In genomic region chr4:155580420-155580819, GRCm38 (mm10) we compare ENCODE assay signal across 7 mouse cellular contexts. TPM values are rescaled to one million over a fixed set of nuclear protein-coding genes. Genes with fewer than 3 reads are reported as not detected.
A peak's percentile ranks its signal among the peaks of the same experiment; 100 is the strongest.
DNase-seq lines count a peak whose midpoint lies in the region; ATAC-seq and TF ChIP-seq lines count a peak whose summit lies in the region.

No protein-coding gene starts in this region.

- H3K4me2 ChIP-seq in hindbrain, embryonic 11.5 days (replicated peaks; ENCODE audit: low read depth, low read length): no peak overlapping the region
- no peak overlapping the region for H3K4me2 ChIP-seq in hindbrain, embryonic 12.5 days (replicated peaks)

- WGBS in hindbrain, embryonic 11.5 days: 33% methylated on average over 1 of the region's 1 CpGs
- 38% methylated on average over 1 of the region's 1 CpGs for WGBS in hindbrain, embryonic 12.5 days

- 0 out of 2 replicates have a peak, but pooled peaks cover 3% of the 10 kb centered on the region for H3K36me3 ChIP-seq in hindbrain, embryonic 11.5 days (ENCODE audit: control insufficient read depth, insufficient read depth, low read length)
- H3K36me3 ChIP-seq in hindbrain, embryonic 12.5 days: peaks cover 61% of the 10 kb centered on the region
- H3K36me3 ChIP-seq in G1E (replicated peaks): peaks cover 92% of the 10 kb centered on the region

- TF ChIP-seq CTCF in G1E (IDR thresholded peaks at IDR 0.05; ENCODE audit: low read depth, low read length): peak; percentile 79

- DNase-seq in hindbrain, embryonic 11.5 days (ENCODE audit: low spot score): peak; percentile 79
- peak; percentile 62 to 64 for DNase-seq in B cell, adult 2 months
- DNase-seq in G1E (ENCODE audit: low spot score): peak; percentile 43
- peak; percentile 63 for DNase-seq in embryo, embryonic 9.5 days (ENCODE audit: extremely low spot score)
- DNase-seq in left cerebral cortex, postnatal 25 days (ENCODE audit: low spot score in 2 of 2): peak; percentile 53 to 56
- DNase-seq in right cerebral cortex, postnatal 25 days: peak; percentile 40

- no peak overlapping the region for H3K9ac ChIP-seq in hindbrain, embryonic 11.5 days (ENCODE audit: low read depth, low read length)
- no peak overlapping the region for H3K9ac ChIP-seq in hindbrain, embryonic 12.5 days

- H3K27ac ChIP-seq in hindbrain, embryonic 11.5 days (ENCODE audit: low read depth, low read length): no peak overlapping the region
- H3K27ac ChIP-seq in hindbrain, embryonic 12.5 days: no peak overlapping the region

- no peaks in the 10 kb centered on the region for H3K27me3 ChIP-seq in hindbrain, embryonic 11.5 days (ENCODE audit: control insufficient read depth, insufficient read depth, low read length)
- H3K27me3 ChIP-seq in hindbrain, embryonic 12.5 days: no peaks in the 10 kb centered on the region
- no peaks in the 10 kb centered on the region for H3K27me3 ChIP-seq in G1E (ENCODE audit: insufficient read depth, low read length)

- ATAC-seq in hindbrain, embryonic 11.5 days (ENCODE audit: low FRiP score): no peak
- ATAC-seq in hindbrain, embryonic 12.5 days (ENCODE audit: low FRiP score): no peak
- ATAC-seq in G1E (ENCODE audit: extremely low read depth, insufficient number of reproducible peaks, low FRiP score, poor library complexity, severe bottlenecking): no peak

- intact Hi-C loops in left cerebral cortex, postnatal 25 days (cut with DNase I): loop anchor here (1.0 kb wide), 1 partner anchor 99 kb away; no protein-coding TSS in a partner anchor

- H3K4me1 ChIP-seq in hindbrain, embryonic 11.5 days (replicated peaks; ENCODE audit: control insufficient read depth, insufficient read depth, low read length): no peaks in the 10 kb centered on the region
- H3K4me1 ChIP-seq in hindbrain, embryonic 12.5 days: no peaks in the 10 kb centered on the region
- peaks cover 18% of the 10 kb centered on the region for H3K4me1 ChIP-seq in G1E (ENCODE audit: insufficient read depth, low read depth, low read length)

- no peaks in the 10 kb centered on the region for H3K9me3 ChIP-seq in hindbrain, embryonic 11.5 days (ENCODE audit: control insufficient read depth, low read length)
- no peaks in the 10 kb centered on the region for H3K9me3 ChIP-seq in hindbrain, embryonic 12.5 days (replicated peaks)
- H3K9me3 ChIP-seq in G1E (replicated peaks): no peaks in the 10 kb centered on the region

- H3K4me3 ChIP-seq in hindbrain, embryonic 11.5 days (ENCODE audit: low read depth, low read length): no peak overlapping the region
- no peak overlapping the region for H3K4me3 ChIP-seq in hindbrain, embryonic 12.5 days
- no peak overlapping the region for H3K4me3 ChIP-seq in G1E (ENCODE audit: low read depth, low read length)

RNA-seq across cellular contexts. Expression of gene Nadk, which starts 18.2 kb away (rescaled TPM):
- polyA plus RNA-seq in hindbrain, embryonic 11.5 days (2014; fragmentation: Nextera tagmentation; extraction: Ambion mirVana): 94.6 and 103 TPM in 2 replicates
- polyA plus RNA-seq in hindbrain, embryonic 12.5 days (2016; fragmentation: Nextera tagmentation; extraction: Ambion mirVana): 89.0 and 92.4 TPM in 2 replicates
- total RNA-seq in G1E (2014; fragmentation: Nextera tagmentation) (50.4 and 61.6 TPM in 2 replicates), G1E (2017) (67.5 and 76.3 TPM in 2 replicates)
- 49.5 and 58.4 TPM in 2 replicates for polyA plus RNA-seq in G1E (2012)
- 10 to 100 TPM; 58.8 to 61.7 TPM for total RNA-seq in left cerebral cortex, postnatal 25 days (2021)

RNA-seq across cellular contexts. Expression of gene Slc35e2, which starts 20.8 kb away (rescaled TPM):
- polyA plus RNA-seq in hindbrain, embryonic 11.5 days (2014; fragmentation: Nextera tagmentation; extraction: Ambion mirVana): 17.0 and 18.1 TPM in 2 replicates
- polyA plus RNA-seq in hindbrain, embryonic 12.5 days (2016; fragmentation: Nextera tagmentation; extraction: Ambion mirVana): 16.4 and 16.6 TPM in 2 replicates
- total RNA-seq in G1E (2014; fragmentation: Nextera tagmentation): 34.4 and 41.1 TPM in 2 replicates
- total RNA-seq in G1E (2017): 20.3 and 23.3 TPM in 2 replicates
- 2.0 and 2.3 TPM in 2 replicates for polyA plus RNA-seq in G1E (2012)
- total RNA-seq in left cerebral cortex, postnatal 25 days (2021): 10 to 100 TPM; 49.9 to 51.5 TPM

RNA-seq across cellular contexts. Expression of gene Cdk11b, which starts 44.2 kb away (rescaled TPM):
- 74.1 and 77.6 TPM in 2 replicates for polyA plus RNA-seq in hindbrain, embryonic 11.5 days (2014; fragmentation: Nextera tagmentation; extraction: Ambion mirVana)
- 85.3 and 86.8 TPM in 2 replicates for polyA plus RNA-seq in hindbrain, embryonic 12.5 days (2016; fragmentation: Nextera tagmentation; extraction: Ambion mirVana)
- total RNA-seq in G1E (2014; fragmentation: Nextera tagmentation) (86.4 and 106 TPM in 2 replicates), G1E (2017) (41.4 and 53.3 TPM in 2 replicates)
- 114 and 144 TPM in 2 replicates for polyA plus RNA-seq in G1E (2012)
- total RNA-seq in left cerebral cortex, postnatal 25 days (2021): 10 to 100 TPM; 45.9 to 53.1 TPM
